Mouse (Mus musculus): Measurements from ENCODE around the gene Axin1. TPM values are rescaled to one million over a fixed set of nuclear protein-coding genes. Genes with fewer than 3 reads are reported as not detected.
"Not testable (repeated sequence)": the region's sequence is repeated elsewhere in the genome, so short reads cannot be mapped to it uniquely, and the experiment has no call there.

Gene Axin1
- polyA plus RNA-seq, 1 experiment from 2014 or later: 6.6 TPM

GRCm38 (mm10) chr17:26175248-26175647, 36.8 kb downstream of the Axin1 start:
- not testable (repeated sequence) for H3K9ac ChIP-seq (ENCODE audit: low read depth, low read length); H3K27me3 ChIP-seq (replicated peaks; ENCODE audit: control insufficient read depth, insufficient read depth, low read length); H3K4me1 ChIP-seq (ENCODE audit: control insufficient read depth, insufficient read depth, low read length); H3K27ac ChIP-seq (ENCODE audit: low read length); H3K9me3 ChIP-seq (ENCODE audit: control insufficient read depth, low read length); H3K4me2 ChIP-seq (ENCODE audit: low read depth, low read length); H3K4me3 ChIP-seq (ENCODE audit: low read length); H3K36me3 ChIP-seq (ENCODE audit: control insufficient read depth, insufficient read depth, low read length); ATAC-seq
- WGBS: 80% methylated on average over 2 of the region's 2 CpGs

- no peaks in the 10 kb centered on the region for H3K4me1 ChIP-seq (ENCODE audit: control insufficient read depth, insufficient read depth, low read length)
- no peak overlapping the region for H3K9ac ChIP-seq (ENCODE audit: low read depth, low read length)
- no peak overlapping the region for H3K4me3 ChIP-seq (ENCODE audit: low read length)
- ATAC-seq: no peak
- H3K9me3 ChIP-seq (ENCODE audit: control insufficient read depth, low read length): no peaks in the 10 kb centered on the region
- no peak overlapping the region for H3K27ac ChIP-seq (ENCODE audit: low read length)
- H3K4me2 ChIP-seq (ENCODE audit: low read depth, low read length): no peak overlapping the region
- no peaks in the 10 kb centered on the region for H3K27me3 ChIP-seq (replicated peaks; ENCODE audit: control insufficient read depth, insufficient read depth, low read length)
- peaks cover 13% of the 10 kb centered on the region; the same call in 1 of the 2 replicates for H3K36me3 ChIP-seq (ENCODE audit: control insufficient read depth, insufficient read depth, low read length)
These were observed 40.1 kb downstream of the Axin1 start for GRCm38 (mm10) chr17:26178611-26179010.

GRCm38 (mm10) chr17:26181179-26181578, 42.7 kb downstream of the Axin1 start:
- no peaks in the 10 kb centered on the region for H3K27me3 ChIP-seq (replicated peaks; ENCODE audit: control insufficient read depth, insufficient read depth, low read length)
- H3K36me3 ChIP-seq (ENCODE audit: control insufficient read depth, insufficient read depth, low read length): peaks cover 20% of the 10 kb centered on the region
- no peak overlapping the region for H3K27ac ChIP-seq (ENCODE audit: low read length)
- H3K4me2 ChIP-seq (ENCODE audit: low read depth, low read length): no peak overlapping the region
- ATAC-seq: no peak
- no peak overlapping the region for H3K9ac ChIP-seq (ENCODE audit: low read depth, low read length)
- 94% methylated on average over 3 of the region's 3 CpGs for whole genome bisulfite sequencing
- no peaks in the 10 kb centered on the region for H3K9me3 ChIP-seq (ENCODE audit: control insufficient read depth, low read length)
- no peak overlapping the region for H3K4me3 ChIP-seq (ENCODE audit: low read length)
- H3K4me1 ChIP-seq (ENCODE audit: control insufficient read depth, insufficient read depth, low read length): no peaks in the 10 kb centered on the region

- no peaks in the 10 kb centered on the region for H3K4me1 ChIP-seq (ENCODE audit: control insufficient read depth, insufficient read depth, low read length)
- ATAC-seq: no peak
- 97% methylated on average over 5 of the region's 5 CpGs for WGBS
- no peak overlapping the region for H3K4me3 ChIP-seq (ENCODE audit: low read length)
- no peaks in the 10 kb centered on the region for H3K27me3 ChIP-seq (replicated peaks; ENCODE audit: control insufficient read depth, insufficient read depth, low read length)
- H3K9me3 ChIP-seq (ENCODE audit: control insufficient read depth, low read length): no peaks in the 10 kb centered on the region
- no peak overlapping the region for H3K27ac ChIP-seq (ENCODE audit: low read length)
- no peak overlapping the region for H3K4me2 ChIP-seq (ENCODE audit: low read depth, low read length)
- no peak overlapping the region for H3K9ac ChIP-seq (ENCODE audit: low read depth, low read length)
- H3K36me3 ChIP-seq (ENCODE audit: control insufficient read depth, insufficient read depth, low read length): peaks cover 39% of the 10 kb centered on the region
These were observed 49.1 kb downstream of the Axin1 start for GRCm38 (mm10) chr17:26187592-26187991.

GRCm38 (mm10) chr17:26188091-26188805, 49.8 kb downstream of the Axin1 start:
- H3K9me3 ChIP-seq (ENCODE audit: control insufficient read depth, low read length): no peaks in the 10 kb centered on the region
- no peak overlapping the region for H3K9ac ChIP-seq (ENCODE audit: low read depth, low read length)
- WGBS: 93% methylated on average over 11 of the region's 11 CpGs
- H3K27ac ChIP-seq (ENCODE audit: low read length): no peak overlapping the region
- H3K4me2 ChIP-seq (ENCODE audit: low read depth, low read length): no peak overlapping the region
- ATAC-seq: no peak
- H3K4me3 ChIP-seq (ENCODE audit: low read length): no peak overlapping the region
- no peaks in the 10 kb centered on the region for H3K27me3 ChIP-seq (replicated peaks; ENCODE audit: control insufficient read depth, insufficient read depth, low read length)
- no peaks in the 10 kb centered on the region for H3K4me1 ChIP-seq (ENCODE audit: control insufficient read depth, insufficient read depth, low read length)
- peaks cover 37% of the 10 kb centered on the region for H3K36me3 ChIP-seq (ENCODE audit: control insufficient read depth, insufficient read depth, low read length)

- not testable (repeated sequence) for H3K9ac ChIP-seq (ENCODE audit: low read depth, low read length); H3K4me1 ChIP-seq (ENCODE audit: control insufficient read depth, insufficient read depth, low read length); ATAC-seq; H3K27me3 ChIP-seq (replicated peaks; ENCODE audit: control insufficient read depth, insufficient read depth, low read length); H3K4me2 ChIP-seq (ENCODE audit: low read depth, low read length); H3K4me3 ChIP-seq (ENCODE audit: low read length); H3K27ac ChIP-seq (ENCODE audit: low read length); H3K9me3 ChIP-seq (ENCODE audit: control insufficient read depth, low read length)
- H3K36me3 ChIP-seq (ENCODE audit: control insufficient read depth, insufficient read depth, low read length): peaks cover 27% of the 10 kb centered on the region
- 89% methylated on average over 7 of the region's 7 CpGs for WGBS
These were observed 53.0 kb downstream of the Axin1 start for GRCm38 (mm10) chr17:26191486-26191885.

- H3K4me1 ChIP-seq (ENCODE audit: control insufficient read depth, insufficient read depth, low read length): no peaks in the 10 kb centered on the region
- H3K4me3 ChIP-seq (ENCODE audit: low read length): no peak overlapping the region
- peaks cover 25% of the 10 kb centered on the region for H3K36me3 ChIP-seq (ENCODE audit: control insufficient read depth, insufficient read depth, low read length)
- no peak for ATAC-seq
- no peak overlapping the region for H3K4me2 ChIP-seq (ENCODE audit: low read depth, low read length)
- H3K9ac ChIP-seq (ENCODE audit: low read depth, low read length): no peak overlapping the region
- 97% methylated on average over 15 of the region's 15 CpGs for WGBS
- no peaks in the 10 kb centered on the region for H3K9me3 ChIP-seq (ENCODE audit: control insufficient read depth, low read length)
- no peak overlapping the region for H3K27ac ChIP-seq (ENCODE audit: low read length)
- no peaks in the 10 kb centered on the region for H3K27me3 ChIP-seq (replicated peaks; ENCODE audit: control insufficient read depth, insufficient read depth, low read length)
These were observed 54.1 kb downstream of the Axin1 start for GRCm38 (mm10) chr17:26192481-26193190.

- Histone ChIP-seq H3K27ac (ENCODE audit: low read length) (no peak within 1 kb of the TSS), H3K9me3 (ENCODE audit: control insufficient read depth, low read length) (no peaks in the 10 kb centered on the region), H3K9ac (ENCODE audit: low read depth, low read length) (no peak within 1 kb of the TSS), H3K36me3 (ENCODE audit: control insufficient read depth, insufficient read depth, low read length) (peaks cover 6% of the 10 kb centered on the region; the same call in 1 of the 2 replicates), H3K4me2 (ENCODE audit: low read depth, low read length) (no peak within 1 kb of the TSS), H3K27me3 (replicated peaks; ENCODE audit: control insufficient read depth, insufficient read depth, low read length) (peaks cover 16% of the 10 kb centered on the region; the same call in 1 of the 2 replicates), H3K4me3 (ENCODE audit: low read length) (no peak within 1 kb of the TSS), H3K4me1 (ENCODE audit: control insufficient read depth, insufficient read depth, low read length) (peaks cover 15% of the 10 kb centered on the region)
- 76% methylated on average over 4 of the region's 4 CpGs for WGBS
- ATAC-seq: 0 out of 2 replicates have a peak, but pooled peaks have one; percentile 10
These were observed 60.4 kb downstream of the Axin1 start, which contains the start of gene Pdia2 for GRCm38 (mm10) chr17:26198892-26199291. TSS of gene Pdia2 (minus strand) at chr17:26199087.

- ATAC-seq: peak; percentile 59
- Histone ChIP-seq H3K27me3 (replicated peaks; ENCODE audit: control insufficient read depth, insufficient read depth, low read length) (peaks cover 16% of the 10 kb centered on the region; the same call in 1 of the 2 replicates), H3K9me3 (ENCODE audit: control insufficient read depth, low read length) (no peaks in the 10 kb centered on the region), H3K4me2 (ENCODE audit: low read depth, low read length) (peak overlapping the region; percentile 98), H3K27ac (ENCODE audit: low read length) (no peak overlapping the region), H3K4me1 (ENCODE audit: control insufficient read depth, insufficient read depth, low read length) (peaks cover 15% of the 10 kb centered on the region), H3K36me3 (ENCODE audit: control insufficient read depth, insufficient read depth, low read length) (peaks cover 2% of the 10 kb centered on the region; the same call in 1 of the 2 replicates), H3K9ac (ENCODE audit: low read depth, low read length) (peak overlapping the region; percentile 76), H3K4me3 (ENCODE audit: low read length) (peak overlapping the region; percentile 64)
- WGBS: under 1% methylated on average over 84 of the region's 92 CpGs
These were observed 62.6 kb downstream of the Axin1 start for GRCm38 (mm10) chr17:26200831-26201705.
